Mouse (Mus musculus): ENCODE data around the gene Rb1. TPM values are rescaled to one million over a fixed set of nuclear protein-coding genes. Genes with fewer than 3 reads are reported as not detected.
A peak's percentile ranks its signal among the peaks of the same experiment; 100 is the strongest.

Gene Rb1
- polyA plus RNA-seq, 1 experiment from 2014 or later, result 46.0 TPM

DNA sequence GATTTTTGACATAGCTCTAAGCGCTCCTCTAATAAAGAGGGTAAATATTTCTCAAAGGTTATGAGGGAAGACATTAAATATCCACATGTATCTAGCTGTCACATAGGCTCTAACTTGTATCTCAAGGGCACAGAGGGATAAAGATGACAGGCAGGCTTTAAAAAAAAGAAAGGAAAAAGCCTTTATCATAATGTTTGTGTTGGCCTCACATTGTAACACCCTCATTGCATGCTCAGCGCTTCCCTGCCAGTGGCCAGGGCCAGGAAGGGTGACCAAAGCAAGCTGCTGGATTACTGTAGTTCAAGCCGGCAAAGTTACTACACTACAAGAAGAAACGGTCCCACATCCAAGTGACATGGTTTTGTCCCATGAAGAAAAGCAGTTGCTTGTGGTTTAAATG is 5.8 kb upstream of the Rb1 start:
- no peaks in the 10 kb centered on the region for H3K27me3 ChIP-seq (replicated peaks)
- H3K4me2 ChIP-seq (replicated peaks), result no peak overlapping the region
- H3K36me3 ChIP-seq, result no peaks in the 10 kb centered on the region
- no peak overlapping the region for H3K4me3 ChIP-seq
- no peak for ATAC-seq (ENCODE audit: low FRiP score, low read depth)
- no peak overlapping the region for H3K9ac ChIP-seq
- 90% methylated on average over 4 of the region's 4 CpGs for WGBS
- no peaks in the 10 kb centered on the region for H3K9me3 ChIP-seq
- H3K27ac ChIP-seq, result no peak overlapping the region
- H3K4me1 ChIP-seq, result peaks cover 4% of the 10 kb centered on the region

GRCm38 (mm10) chr14:73329871-73330270 is 4.2 kb upstream of the Rb1 start:
- no peak overlapping the region for H3K4me2 ChIP-seq (replicated peaks)
- H3K27ac ChIP-seq, result no peak overlapping the region
- no peak for ATAC-seq (ENCODE audit: low FRiP score, low read depth)
- WGBS, result 91% methylated on average over 2 of the region's 2 CpGs
- no peaks in the 10 kb centered on the region for H3K9me3 ChIP-seq
- H3K9ac ChIP-seq, result no peak overlapping the region
- H3K27me3 ChIP-seq (replicated peaks), result no peaks in the 10 kb centered on the region
- H3K4me1 ChIP-seq, result peaks cover 6% of the 10 kb centered on the region
- H3K36me3 ChIP-seq, result no peaks in the 10 kb centered on the region
- H3K4me3 ChIP-seq, result no peak overlapping the region

- H3K4me2 ChIP-seq (replicated peaks), result peak overlapping the region; percentile 62
- ATAC-seq (ENCODE audit: low FRiP score, low read depth), result no peak
- peak overlapping the region; percentile 99 for H3K4me3 ChIP-seq
These were observed 889 bp upstream of the Rb1 start for GRCm38 (mm10) chr14:73326511-73326910.

GRCm38 (mm10) chr14:73324634-73325455 is 777 bp downstream of the Rb1 start:
- peak overlapping the region; percentile 99 for H3K4me3 ChIP-seq
- peak overlapping the region; percentile 92; the same call in 1 of the 2 replicates for H3K27ac ChIP-seq
- peaks cover 9% of the 10 kb centered on the region for H3K4me1 ChIP-seq
- H3K27me3 ChIP-seq (replicated peaks), result no peaks in the 10 kb centered on the region
- H3K9ac ChIP-seq, result peak overlapping the region; percentile 92
- H3K36me3 ChIP-seq, result no peaks in the 10 kb centered on the region
- ATAC-seq (ENCODE audit: low FRiP score, low read depth), result peak; percentile 48
- H3K4me2 ChIP-seq (replicated peaks), result peak overlapping the region; percentile 62
- H3K9me3 ChIP-seq, result no peaks in the 10 kb centered on the region
- WGBS, result under 1% methylated on average over 54 of the region's 55 CpGs

More at GRCm38 (mm10) chr14:73326511-73326910, 889 bp upstream of the Rb1 start:
- Histone ChIP-seq H3K27me3 (replicated peaks) (no peaks in the 10 kb centered on the region), H3K36me3 (no peaks in the 10 kb centered on the region), H3K9ac (peak overlapping the region; percentile 92), H3K27ac (peak overlapping the region; percentile 92), H3K4me1 (peaks cover 9% of the 10 kb centered on the region), H3K9me3 (no peaks in the 10 kb centered on the region)
- 6% methylated on average over 8 of the region's 8 CpGs for WGBS

GRCm38 (mm10) chr14:73323965-73324364 is 1.7 kb downstream of the Rb1 start:
- peaks cover 9% of the 10 kb centered on the region for H3K4me1 ChIP-seq
- H3K27ac ChIP-seq, result no peak overlapping the region
- no peak for ATAC-seq (ENCODE audit: low FRiP score, low read depth)
- no peaks in the 10 kb centered on the region for H3K9me3 ChIP-seq
- H3K4me3 ChIP-seq, result no peak overlapping the region
- no peak overlapping the region for H3K9ac ChIP-seq
- 20% methylated on average over 2 of the region's 2 CpGs for WGBS
- H3K4me2 ChIP-seq (replicated peaks), result peak overlapping the region; percentile 62; the same call in 1 of the 2 replicates
- H3K27me3 ChIP-seq (replicated peaks), result no peaks in the 10 kb centered on the region
- no peaks in the 10 kb centered on the region for H3K36me3 ChIP-seq

- no peaks in the 10 kb centered on the region; the same call in 1 of the 2 replicates for H3K36me3 ChIP-seq
- peaks cover 9% of the 10 kb centered on the region for H3K4me1 ChIP-seq
- H3K4me2 ChIP-seq (replicated peaks), result no peak overlapping the region
- H3K4me3 ChIP-seq, result no peak overlapping the region
- H3K27ac ChIP-seq, result no peak overlapping the region
- H3K9me3 ChIP-seq, result no peaks in the 10 kb centered on the region
- H3K27me3 ChIP-seq (replicated peaks), result no peaks in the 10 kb centered on the region
- no peak overlapping the region for H3K9ac ChIP-seq
- WGBS, result 83% methylated on average over 3 of the region's 3 CpGs
- no peak for ATAC-seq (ENCODE audit: low FRiP score, low read depth)
These were observed 3.5 kb downstream of the Rb1 start for GRCm38 (mm10) chr14:73322142-73322541.

- Histone ChIP-seq H3K4me2 (replicated peaks) (no peak overlapping the region), H3K27me3 (replicated peaks) (no peaks in the 10 kb centered on the region), H3K27ac (no peak overlapping the region), H3K9ac (no peak overlapping the region), H3K4me1 (no peaks in the 10 kb centered on the region), H3K36me3 (no peaks in the 10 kb centered on the region; the same call in 1 of the 2 replicates), H3K9me3 (no peaks in the 10 kb centered on the region), H3K4me3 (no peak overlapping the region)
- ATAC-seq (ENCODE audit: low FRiP score, low read depth), result no peak
These were observed 8.7 kb downstream of the Rb1 start for GRCm38 (mm10) chr14:73316933-73317332.

GRCm38 (mm10) chr14:73313864-73314263 is 11.8 kb downstream of the Rb1 start:
- Histone ChIP-seq H3K4me3 (no peak overlapping the region), H3K9me3 (no peaks in the 10 kb centered on the region), H3K9ac (no peak overlapping the region), H3K4me1 (no peaks in the 10 kb centered on the region), H3K4me2 (replicated peaks) (no peak overlapping the region), H3K27ac (no peak overlapping the region), H3K36me3 (no peaks in the 10 kb centered on the region; the same call in 1 of the 2 replicates), H3K27me3 (replicated peaks) (no peaks in the 10 kb centered on the region)
- WGBS, result 71% methylated on average over 4 of the region's 4 CpGs
- ATAC-seq (ENCODE audit: low FRiP score, low read depth), result no peak

- H3K4me1 ChIP-seq, result no peaks in the 10 kb centered on the region
- H3K4me2 ChIP-seq (replicated peaks), result no peak overlapping the region
- H3K9ac ChIP-seq, result no peak overlapping the region
- WGBS, result 68% methylated on average over 5 of the region's 5 CpGs
- H3K9me3 ChIP-seq, result no peaks in the 10 kb centered on the region
- no peak for ATAC-seq (ENCODE audit: low FRiP score, low read depth)
- no peaks in the 10 kb centered on the region for H3K27me3 ChIP-seq (replicated peaks)
- H3K27ac ChIP-seq, result no peak overlapping the region
- H3K36me3 ChIP-seq, result no peaks in the 10 kb centered on the region
- H3K4me3 ChIP-seq, result no peak overlapping the region
These were observed 12.2 kb downstream of the Rb1 start for GRCm38 (mm10) chr14:73313396-73313795.

- Histone ChIP-seq H3K4me2 (replicated peaks) (no peak overlapping the region), H3K4me3 (no peak overlapping the region), H3K4me1 (no peaks in the 10 kb centered on the region), H3K36me3 (no peaks in the 10 kb centered on the region), H3K27me3 (replicated peaks) (no peaks in the 10 kb centered on the region), H3K9me3 (no peaks in the 10 kb centered on the region), H3K9ac (no peak overlapping the region), H3K27ac (no peak overlapping the region)
- 86% methylated on average over 5 of the region's 5 CpGs for WGBS
- ATAC-seq (ENCODE audit: low FRiP score, low read depth), result no peak
These were observed 12.7 kb downstream of the Rb1 start for GRCm38 (mm10) chr14:73312909-73313308.

- no peak overlapping the region for H3K4me3 ChIP-seq
These were observed 18.1 kb downstream of the Rb1 start for GRCm38 (mm10) chr14:73307490-73307889.

DNA sequence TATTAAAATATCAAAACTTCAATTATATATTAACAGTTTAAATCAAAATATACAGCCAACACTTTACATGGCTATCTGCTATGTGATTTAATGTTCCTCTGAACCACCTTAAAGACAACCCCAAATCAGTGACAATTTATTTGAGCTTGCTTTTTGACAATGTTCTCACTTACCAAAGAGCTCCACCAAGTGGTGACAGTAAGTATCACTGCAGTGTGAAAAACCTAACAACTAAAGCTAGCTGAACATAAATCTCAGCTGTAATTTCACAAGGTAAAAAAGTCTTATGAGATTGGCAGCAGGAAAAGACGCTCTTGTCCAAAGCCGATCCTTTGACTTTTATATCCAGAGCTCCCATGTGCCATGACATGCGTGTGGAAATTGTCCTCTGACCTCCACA is 22.4 kb downstream of the Rb1 start:
- H3K4me1 ChIP-seq, result no peaks in the 10 kb centered on the region
- H3K27me3 ChIP-seq (replicated peaks), result no peaks in the 10 kb centered on the region
- H3K9ac ChIP-seq, result no peak overlapping the region
- H3K4me3 ChIP-seq, result no peak overlapping the region
- no peak overlapping the region for H3K4me2 ChIP-seq (replicated peaks)
- H3K9me3 ChIP-seq, result no peaks in the 10 kb centered on the region
- ATAC-seq (ENCODE audit: low FRiP score, low read depth), result no peak
- WGBS, result 50% methylated on average over 3 of the region's 3 CpGs
- no peaks in the 10 kb centered on the region for H3K36me3 ChIP-seq
- no peak overlapping the region for H3K27ac ChIP-seq

More at GRCm38 (mm10) chr14:73307490-73307889, 18.1 kb downstream of the Rb1 start:
- Histone ChIP-seq H3K4me2 (replicated peaks) (no peak overlapping the region), H3K4me1 (no peaks in the 10 kb centered on the region), H3K27ac (no peak overlapping the region), H3K36me3 (no peaks in the 10 kb centered on the region), H3K9ac (no peak overlapping the region), H3K9me3 (no peaks in the 10 kb centered on the region), H3K27me3 (replicated peaks) (no peaks in the 10 kb centered on the region)
- 0 out of 2 replicates have a peak, but pooled peaks have one; percentile 53 for ATAC-seq (ENCODE audit: low FRiP score, low read depth)
- WGBS, result 58% methylated on average over 1 of the region's 1 CpGs

- H3K4me1 ChIP-seq, result no peaks in the 10 kb centered on the region
- H3K27me3 ChIP-seq (replicated peaks), result no peaks in the 10 kb centered on the region
- H3K36me3 ChIP-seq, result no peaks in the 10 kb centered on the region
- no peak overlapping the region for H3K4me3 ChIP-seq
- ATAC-seq (ENCODE audit: low FRiP score, low read depth), result no peak
- H3K27ac ChIP-seq, result no peak overlapping the region
- WGBS, result 72% methylated on average over 4 of the region's 4 CpGs
- H3K4me2 ChIP-seq (replicated peaks), result no peak overlapping the region
- H3K9ac ChIP-seq, result no peak overlapping the region
- H3K9me3 ChIP-seq, result no peaks in the 10 kb centered on the region
These were observed 23.8 kb downstream of the Rb1 start for GRCm38 (mm10) chr14:73301856-73302255.
